Mouse (Mus musculus): ENCODE measurements around the gene Hip1.
"Not testable (repeated sequence)": the region's sequence is repeated elsewhere in the genome, so short reads cannot be mapped to it uniquely, and the experiment has no call there.

Hip1 gene

GRCm38 (mm10) chr5:135369196-135369595 is 175.7 kb downstream of the Hip1 start:
- DNase-seq (ENCODE audit: low read depth, low spot score) = not testable (repeated sequence)

DNA sequence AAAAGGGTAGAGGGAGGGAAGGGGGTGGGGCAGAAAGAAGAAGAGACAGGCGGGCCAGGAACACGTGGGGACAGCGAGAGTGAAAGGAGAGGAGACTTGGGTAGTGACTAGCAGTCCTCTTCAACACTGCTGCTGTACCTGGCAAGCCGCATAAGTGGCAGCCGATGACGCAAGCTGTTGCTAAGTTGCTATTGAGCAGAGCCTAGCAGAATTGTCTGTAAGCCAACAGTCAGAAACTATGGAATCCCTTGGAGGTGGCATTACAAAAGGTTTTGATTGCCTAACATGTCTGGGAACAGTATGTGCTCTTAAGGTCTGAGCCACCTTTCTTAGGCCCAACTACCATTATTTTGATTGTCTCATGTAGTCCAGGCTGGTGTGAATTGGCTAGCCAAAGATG is 176.6 kb downstream of the Hip1 start:
- DNase-seq (ENCODE audit: low read depth, low spot score) = no peak

DNA sequence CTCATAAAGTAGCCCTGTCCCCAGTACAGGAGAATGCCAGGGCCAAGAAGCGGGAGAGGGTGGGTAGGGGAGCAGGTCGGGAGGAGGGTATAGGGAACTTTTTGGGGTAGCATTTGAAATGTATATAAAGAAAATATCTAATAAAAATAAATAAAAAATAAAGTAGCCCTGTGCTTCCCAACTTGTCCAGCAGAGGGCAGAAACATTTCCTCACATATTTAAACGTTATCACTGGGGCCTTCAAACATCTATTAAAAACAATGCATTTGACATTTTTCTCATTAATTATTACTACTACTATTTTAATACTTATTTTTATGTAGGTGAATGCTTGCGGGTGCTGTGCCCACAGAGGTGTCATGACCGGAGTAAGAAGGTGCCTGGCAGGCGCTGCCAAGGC is 177.1 kb downstream of the Hip1 start:
- DNase-seq (ENCODE audit: low read depth, low spot score) = no peak

GRCm38 (mm10) chr5:135363540-135363939 is 181.4 kb downstream of the Hip1 start:
- no peak for DNase-seq (ENCODE audit: low read depth, low spot score)

DNA sequence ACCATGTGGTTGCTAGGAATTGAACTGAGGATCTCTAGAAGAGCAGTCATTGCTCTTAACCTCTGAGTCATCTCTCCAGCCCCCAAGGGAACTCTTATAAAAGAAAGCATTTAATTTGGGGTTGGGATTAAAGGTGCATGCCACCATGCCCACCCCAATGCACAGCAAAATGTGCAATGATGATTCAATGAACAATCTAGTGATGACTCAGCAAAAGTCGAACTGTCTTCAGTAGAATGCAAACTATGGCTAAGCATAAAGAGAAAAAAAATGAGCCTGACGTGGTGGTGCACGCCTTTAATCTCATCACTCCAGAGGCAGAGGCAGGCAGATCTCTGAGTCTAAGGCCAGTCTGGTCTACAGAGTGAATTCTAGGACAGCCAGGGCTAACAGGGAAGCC is 182.3 kb downstream of the Hip1 start:
- DNase-seq (ENCODE audit: low read depth, low spot score) = no peak

DNA sequence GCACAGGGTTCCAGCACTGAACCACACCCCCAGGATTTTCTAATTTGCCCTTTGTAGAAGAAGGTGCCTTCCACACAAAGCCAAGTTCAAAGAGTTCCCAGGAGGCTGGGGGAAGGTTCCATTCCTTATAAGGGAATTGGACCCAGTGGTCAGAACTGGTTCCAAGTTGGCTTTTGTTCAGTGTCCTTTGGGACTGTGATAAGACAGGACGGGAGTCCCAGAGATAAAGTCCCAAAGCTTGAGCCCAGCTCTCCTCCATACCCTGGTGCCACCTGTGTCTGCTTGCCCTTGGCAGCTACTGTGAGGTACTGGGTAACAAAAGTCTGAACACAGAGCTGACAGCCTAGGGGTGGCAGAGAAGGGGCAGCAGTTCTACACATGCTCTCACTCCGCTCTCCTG is 185.1 kb downstream of the Hip1 start:
- DNase-seq (ENCODE audit: low read depth, low spot score) = no peak

- no peak for DNase-seq (ENCODE audit: low read depth, low spot score)
Observed at GRCm38 (mm10) chr5:135357556-135357955, 187.4 kb downstream of the Hip1 start.
